Mouse (Mus musculus) heart, adult 8-10 months (tissue): ENCODE measurements around the gene Dusp22. TPM values are rescaled to one million over a fixed set of nuclear protein-coding genes. Genes with fewer than 3 reads are reported as not detected.

ENCODE experiments used
- DNase-seq: peaks from one replicate; pipeline ENCODE4 v3.0.0; 2022; ENCODE audit warnings: low spot score
- total RNA-seq, 4 experiments: library from RNA; stranded (reverse); gene quantifications; 2 replicates each; pipeline ENCODE4 v1.2.4; 2022

Dusp22 gene
- total RNA-seq, 4 experiments from 2014 or later: 18.1 to 25.4 (median 20.0) TPM

DNA sequence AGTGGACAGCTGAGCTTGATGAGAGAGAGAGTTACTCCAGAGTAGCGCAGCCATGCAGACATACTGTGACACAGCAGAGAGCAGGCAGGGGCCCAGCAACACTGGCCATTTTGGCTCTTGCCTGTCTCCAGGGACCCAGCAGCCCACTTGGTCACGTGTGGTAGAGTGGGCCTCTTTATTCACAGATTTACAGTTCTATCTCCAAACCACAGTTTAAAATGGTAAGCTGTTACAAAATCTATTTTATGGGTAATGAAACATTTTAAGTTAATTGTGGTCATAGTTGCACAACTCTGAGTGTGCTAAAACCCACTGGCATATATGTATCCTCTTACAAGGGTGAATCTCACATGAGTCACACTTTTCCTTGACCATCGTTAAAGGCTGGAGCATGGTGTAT lies 9.5 kb downstream of the Dusp22 start:
- DNase-seq: no peak

DNA sequence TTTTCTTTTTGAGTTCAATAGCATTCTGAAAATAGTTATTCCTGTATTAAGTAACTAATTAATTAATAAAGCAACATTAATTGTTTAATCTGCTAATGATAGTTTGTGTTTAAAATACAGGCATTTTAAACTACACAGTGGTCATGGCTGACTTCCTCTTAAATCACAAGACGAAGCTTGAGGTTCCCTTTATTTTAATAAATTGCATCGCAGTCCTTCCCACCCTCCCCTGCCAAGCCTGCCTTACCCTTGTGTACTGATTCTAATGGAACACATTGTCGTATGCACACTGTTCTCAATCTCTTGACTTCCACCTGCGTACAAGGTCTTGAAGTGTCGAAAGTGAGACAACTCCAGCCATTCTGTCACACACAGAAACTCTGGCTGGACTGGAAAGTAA lies 14.1 kb downstream of the Dusp22 start:
- DNase-seq: no peak

DNA sequence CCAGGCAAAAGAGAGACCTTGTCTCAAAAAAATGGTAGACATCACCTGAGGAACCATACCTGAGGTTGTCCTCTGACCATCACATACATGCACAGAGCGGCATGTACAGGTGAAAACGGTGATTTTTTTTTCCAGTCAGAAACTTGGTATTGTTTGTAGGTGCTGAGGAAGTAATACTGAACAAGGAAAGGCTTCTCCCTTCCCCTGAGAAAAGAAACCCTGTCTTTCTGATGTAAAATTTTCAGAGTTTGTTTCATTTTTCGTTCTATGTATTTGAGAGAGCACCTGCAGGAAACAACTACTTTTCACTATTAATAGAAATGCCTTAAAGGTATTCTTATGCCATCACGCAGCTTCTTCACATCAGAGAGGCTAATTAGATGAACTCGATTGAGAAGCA lies 19.0 kb downstream of the Dusp22 start:
- no peak for DNase-seq

DNA sequence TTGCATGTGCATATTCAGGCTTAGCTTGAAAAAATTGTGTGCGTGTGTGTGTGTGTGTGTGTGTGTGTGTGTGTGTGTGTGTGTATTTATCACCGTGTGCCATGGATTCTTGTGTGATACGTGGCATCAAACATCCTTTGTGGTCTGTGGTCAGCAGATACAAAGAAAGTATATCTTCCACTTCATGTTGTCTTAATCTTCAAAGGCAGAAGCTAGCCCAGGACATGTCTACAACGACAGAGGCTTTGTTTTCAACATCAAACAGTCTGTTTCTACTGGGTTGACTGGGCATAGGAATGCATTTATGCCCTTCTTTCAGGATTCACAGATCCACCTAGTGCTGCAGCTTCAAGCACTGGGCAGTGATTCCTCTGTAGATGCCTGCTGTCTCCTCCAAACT lies 22.1 kb downstream of the Dusp22 start:
- no peak for DNase-seq

DNA sequence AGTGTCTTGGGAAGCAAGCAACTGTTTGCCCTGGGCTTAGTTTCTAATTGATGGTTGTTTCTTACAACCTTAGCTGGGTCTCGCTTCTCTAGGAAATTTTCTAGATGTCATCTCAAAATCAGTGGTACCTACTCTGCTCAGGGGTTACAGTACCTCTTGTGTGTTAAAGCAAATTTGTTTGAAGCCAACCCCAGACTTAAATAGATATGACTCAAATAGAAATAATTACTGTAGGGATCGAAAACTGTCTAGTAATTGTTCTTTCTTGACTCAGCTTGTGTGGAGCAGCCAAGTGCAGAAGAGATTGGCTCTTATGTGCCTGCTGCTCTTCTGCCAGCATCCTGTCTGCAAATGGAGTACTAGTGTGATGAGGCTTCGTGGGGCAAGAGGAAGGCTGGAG lies 22.5 kb downstream of the Dusp22 start:
- DNase-seq: no peak

DNA sequence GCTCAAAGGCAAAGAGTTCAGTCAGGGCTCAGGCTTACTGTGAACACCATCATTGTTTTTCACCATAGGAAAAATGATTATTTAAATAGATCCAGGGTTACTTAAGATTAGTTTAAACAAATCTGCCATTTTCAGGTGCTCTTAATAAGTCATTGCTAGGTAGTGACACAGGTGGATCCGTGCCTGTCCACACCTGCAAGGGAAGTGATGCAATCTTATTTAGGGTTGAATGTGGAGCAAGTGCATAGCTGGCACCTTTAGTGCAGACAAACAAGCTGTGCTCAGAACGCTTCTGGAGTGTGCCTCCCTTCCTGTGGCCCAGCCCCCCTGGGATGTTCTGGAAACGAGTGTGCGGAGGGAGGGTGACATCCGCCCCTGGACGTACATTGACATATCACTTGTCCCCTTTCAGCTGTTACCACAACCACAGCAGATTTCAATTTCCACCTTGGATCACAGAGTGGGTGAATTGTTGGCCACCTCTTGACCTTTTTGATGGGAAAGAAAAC lies 24.9 kb downstream of the Dusp22 start:
- no peak for DNase-seq

DNA sequence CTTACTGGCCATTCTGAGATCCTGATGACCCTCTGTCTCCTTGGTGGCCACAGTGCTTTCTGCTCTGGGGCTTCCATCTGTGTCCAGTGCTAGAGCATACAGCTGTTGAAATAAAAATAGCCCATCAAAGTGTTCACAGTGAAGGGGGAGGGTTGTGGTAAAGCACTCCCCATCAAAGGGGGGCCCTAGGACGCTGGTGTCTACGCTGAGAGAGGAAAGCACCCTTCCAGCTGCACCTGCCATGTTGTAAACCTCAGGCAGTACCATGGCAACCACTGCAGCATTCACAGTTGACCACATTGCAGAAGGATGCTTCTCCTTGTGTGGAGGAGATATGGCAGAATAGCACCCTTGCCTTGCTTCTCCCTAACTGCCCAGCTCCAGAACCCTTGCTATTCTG lies 26.2 kb downstream of the Dusp22 start:
- no peak for DNase-seq

DNA sequence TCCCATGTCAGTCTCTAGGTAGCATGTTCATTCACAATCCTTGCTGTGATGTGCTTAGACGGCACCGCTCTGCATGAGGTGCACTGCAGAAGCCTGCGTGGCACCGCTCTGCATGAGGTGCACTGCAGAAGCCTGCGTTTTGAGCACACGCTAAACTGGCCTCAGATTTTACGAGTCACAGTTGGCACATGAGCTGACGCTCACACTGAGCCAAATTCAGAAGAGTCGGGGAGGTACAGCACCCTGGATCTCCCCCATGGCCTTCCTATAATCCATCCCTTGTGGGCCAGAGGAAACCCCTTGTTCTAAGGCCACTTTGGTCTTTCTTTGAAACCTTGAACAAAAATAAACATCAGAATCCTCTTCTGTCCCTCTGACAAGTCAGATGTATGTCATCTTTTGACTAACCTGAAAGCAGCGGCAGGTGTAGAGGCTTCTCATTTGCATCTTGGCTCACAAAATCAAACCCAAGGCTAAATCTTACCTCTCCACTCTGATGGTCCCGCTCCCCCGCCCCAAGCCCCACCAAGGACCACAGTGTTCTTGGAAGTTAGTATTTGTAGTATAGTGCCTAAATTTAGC lies 28.3 kb downstream of the Dusp22 start:
- no peak for DNase-seq

DNA sequence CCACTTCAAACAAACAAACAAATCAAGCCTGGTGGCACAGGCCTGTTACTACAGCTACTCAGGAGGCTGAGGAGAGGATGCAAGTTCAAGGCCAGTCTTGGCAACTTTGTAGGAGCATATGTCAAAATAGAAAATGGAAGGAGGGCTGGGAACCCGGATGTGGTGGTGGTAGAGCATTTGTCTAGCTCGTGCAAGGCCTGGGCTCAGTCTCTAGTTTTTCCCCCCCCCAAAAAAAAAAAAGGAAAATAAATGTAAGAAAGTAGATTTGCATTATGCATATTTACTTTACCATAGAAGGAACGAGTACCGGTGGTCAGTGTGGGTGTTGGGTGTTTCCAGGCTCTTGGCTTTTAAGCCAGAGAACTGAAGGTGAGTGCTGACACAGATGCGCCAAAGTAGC lies 29.7 kb downstream of the Dusp22 start:
- no peak for DNase-seq

DNA sequence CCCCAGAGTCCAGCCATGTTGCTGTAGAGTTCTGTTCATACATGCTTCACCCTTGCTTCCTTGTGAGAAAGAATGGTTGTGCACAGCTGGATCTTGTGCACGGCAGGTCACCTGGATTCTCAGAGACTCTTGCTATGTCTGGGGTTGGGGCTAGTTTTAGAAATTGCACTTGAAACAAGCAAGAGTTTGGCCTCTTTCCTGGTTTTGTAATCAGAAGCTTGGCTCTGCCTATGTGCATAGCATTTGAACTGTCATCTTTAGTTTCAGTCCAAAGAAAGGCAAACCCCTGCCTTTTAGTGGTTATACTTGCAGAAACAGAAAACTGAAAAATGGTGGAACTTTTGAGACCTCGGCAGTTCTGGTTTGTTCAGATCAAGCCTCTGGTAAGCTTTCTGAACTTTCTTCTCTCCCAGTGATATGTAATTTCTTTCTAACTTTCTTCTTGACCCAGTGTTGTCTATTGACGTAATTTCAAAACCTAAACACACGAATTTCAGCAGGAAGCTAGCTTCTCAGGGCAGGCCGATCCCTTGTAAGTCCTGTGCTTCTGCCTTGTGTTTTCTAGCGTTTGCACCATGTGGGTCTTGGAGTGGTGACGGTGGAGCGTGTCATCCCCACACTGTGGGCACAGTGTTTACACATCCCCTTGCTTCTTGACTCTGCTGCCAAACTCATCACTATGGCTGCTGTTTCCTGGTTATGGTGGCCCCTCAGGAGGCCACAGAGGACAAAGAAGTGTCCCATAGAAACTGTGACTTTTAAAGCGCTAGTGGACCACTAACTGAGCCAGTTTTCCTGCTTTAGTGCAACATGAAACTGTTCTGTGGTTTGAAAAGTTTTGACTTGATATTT lies 31.9 kb downstream of the Dusp22 start:
- DNase-seq: no peak

DNA sequence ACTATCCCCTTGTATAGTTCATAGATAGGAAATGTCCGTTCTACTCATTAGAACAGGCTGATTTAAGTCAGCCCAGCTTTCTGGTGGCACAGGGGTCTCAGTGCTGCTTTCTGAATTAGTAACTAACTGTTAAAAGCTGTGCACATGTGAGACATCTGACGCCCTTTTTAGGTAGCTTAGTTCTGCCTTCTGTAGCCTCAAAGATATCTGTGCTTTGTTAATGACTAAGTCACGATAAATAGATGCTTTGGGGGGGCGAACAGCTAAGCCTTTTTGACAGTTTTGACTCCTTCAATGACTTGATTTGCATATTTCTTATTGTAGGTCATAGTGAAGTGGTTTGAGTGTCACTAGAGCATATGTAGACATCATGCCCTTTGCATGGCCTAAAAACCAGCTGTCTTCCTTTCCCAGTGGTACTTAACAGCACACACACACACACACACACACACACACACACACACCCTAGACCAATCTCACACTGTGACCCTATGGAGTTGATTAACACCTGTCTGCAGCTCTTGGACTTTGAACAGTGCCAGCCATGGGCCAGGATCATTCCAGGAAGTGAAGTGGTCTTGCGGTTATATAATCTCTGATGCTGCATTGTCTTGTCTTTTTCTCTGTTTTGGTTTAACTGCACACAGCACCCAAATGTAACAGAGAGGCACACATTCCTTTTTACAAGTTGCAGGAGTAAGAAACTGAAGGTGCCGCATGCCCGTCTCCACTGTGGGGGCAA lies 33.0 kb downstream of the Dusp22 start:
- no peak for DNase-seq

DNA sequence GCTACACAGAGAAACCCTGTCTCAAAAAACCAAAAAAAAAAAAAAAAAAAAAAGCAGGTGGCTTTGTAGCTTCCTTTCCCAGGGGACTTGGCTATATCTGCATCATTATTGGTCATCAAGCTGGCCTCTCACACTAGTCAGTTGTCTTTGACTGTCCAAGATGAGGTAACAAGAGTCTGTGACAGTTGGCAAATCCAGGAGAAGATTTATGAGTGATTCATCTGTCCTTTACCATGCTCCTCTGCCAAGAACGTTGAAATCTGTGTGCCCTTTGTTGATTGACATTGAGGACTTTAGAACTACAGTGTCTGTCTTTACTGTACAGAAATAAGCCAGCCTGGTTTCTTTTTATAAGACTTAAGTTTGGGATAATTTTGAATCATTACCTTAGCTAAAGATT lies 35.4 kb downstream of the Dusp22 start:
- no peak for DNase-seq

DNA sequence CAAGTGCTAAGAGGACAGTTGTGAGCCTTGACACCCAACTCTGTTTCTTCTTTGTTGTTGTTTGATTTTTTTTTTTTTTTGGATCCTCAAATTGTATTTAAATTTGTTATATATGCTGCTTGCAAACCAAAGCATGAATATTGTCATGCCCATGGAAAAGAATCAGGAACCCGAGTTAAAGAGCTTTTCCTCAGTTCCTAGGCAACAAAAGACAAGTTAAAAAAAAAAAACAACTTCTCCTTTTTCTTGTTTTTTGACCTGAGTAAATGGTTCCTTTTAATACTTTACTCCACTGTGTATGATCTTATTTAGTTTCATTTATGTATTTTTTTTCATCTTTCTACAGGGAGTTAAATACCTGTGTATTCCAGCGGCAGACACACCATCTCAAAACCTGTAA lies 36.1 kb downstream of the Dusp22 start:
- no peak for DNase-seq

DNA sequence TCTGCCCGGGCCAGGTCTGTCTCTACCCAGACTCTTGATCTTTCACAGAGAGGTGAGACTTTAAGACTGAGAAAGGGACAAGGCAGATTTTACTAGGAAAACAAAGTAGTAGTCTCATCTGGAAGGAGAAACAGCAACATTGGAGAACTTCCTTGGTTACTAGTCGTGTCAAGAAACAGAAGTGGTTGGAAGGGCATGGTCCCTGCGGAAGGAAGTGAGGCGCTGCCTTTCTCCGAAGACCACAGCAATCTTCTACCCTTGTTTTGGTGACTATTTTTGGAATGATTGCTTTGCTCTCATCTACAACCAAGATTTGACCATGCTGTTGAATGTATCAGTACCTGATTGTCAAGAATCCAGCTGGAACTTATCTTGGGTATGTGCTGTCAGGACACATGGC lies 38.1 kb downstream of the Dusp22 start:
- DNase-seq: peak; percentile 33

DNA sequence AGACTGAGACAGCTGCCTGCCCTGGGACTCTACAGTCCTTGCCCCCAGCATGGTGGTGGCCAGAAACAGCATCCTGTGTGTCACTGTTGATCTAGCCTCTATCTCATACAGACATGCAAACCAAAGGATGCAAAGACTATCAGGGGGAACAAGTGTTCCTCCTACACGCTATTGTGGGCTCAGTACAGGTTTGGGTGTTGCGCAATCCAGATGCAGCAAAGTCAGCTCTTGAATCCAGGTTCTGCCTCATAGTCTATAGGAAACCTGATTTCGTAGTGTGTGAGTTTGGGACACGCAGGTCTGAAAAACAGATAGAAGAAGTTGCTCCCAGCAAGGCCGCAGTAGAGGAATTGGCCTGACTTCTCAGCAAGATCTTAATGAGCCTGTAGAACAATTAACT lies 42.9 kb downstream of the Dusp22 start:
- no peak for DNase-seq

DNA sequence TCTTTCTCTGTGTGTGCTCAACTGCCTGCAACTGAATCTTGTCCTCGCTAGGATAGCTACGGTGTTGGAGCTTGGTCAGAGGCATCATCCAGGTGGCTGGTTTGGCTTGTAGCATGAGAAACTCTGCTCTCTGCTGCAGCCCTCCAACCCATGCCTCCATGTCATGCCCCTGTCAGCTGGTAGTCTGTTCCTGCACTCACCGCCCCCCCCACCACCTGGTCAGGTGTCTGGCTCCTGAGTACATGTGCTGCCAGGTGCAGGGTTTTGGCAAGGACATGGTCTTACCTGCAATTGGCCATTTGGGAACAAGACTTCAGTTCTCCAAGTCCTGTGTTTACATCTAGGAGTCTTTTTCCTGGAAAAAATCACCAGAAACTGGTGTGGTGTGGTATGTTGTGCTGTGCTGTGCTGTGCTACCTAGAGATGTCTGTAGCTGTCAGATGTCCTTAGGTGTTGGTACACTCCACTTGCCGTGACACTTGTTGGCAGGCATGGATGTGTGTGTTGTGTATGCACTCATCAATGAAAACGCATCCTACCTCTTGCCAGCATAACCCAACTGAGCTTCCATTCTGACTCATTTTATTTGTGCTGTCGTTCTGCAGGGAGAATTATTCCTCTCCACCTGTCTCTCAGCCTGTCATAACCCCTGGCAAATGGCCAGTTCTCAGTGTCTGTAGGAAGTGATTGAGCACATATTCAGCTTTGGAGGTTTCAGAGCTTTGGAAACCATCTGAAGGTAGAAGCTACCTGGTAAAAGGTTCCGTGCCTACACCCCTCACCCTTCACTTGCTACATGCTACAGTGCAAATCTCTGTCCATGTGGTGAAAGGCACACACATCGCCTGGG lies 44.7 kb downstream of the Dusp22 start:
- no peak for DNase-seq

DNA sequence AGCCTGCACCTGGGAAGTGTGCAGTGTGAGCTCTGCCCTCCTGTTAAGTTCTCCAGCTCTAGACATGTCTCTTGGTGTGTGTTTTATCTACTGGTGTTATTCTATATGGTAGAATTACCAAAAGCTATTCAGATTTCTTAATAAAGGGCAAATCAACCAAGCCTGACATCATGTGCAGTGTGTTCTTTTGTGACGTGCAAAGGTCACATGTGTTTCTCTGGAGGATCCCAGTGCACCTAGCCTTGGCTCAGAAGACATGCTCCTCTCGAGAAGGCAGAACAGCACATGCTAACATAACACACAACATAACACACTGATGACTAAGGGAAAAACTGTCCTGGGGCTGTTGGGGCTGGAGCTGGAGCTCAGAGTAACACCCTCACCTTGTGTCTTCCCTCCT lies 51.3 kb downstream of the Dusp22 start:
- DNase-seq: no peak

DNA sequence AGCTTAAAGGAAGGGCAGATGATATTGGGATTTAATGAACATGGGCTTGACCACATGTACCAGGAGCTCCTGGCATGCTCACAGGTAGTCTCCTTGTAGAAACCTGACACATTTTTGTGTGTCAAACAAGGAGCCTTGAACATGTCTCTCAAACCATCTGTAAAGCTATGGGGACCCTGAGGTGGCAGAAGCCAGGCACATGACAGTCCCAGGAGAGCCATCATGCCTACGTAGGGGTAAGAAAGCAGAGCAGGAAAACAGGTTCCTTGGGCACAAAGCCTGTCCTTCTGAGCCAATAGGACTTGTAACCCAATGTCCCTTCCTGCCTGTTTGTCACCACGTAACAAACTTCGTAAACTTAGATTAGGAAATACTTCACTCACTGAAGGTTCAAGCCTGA lies 51.9 kb downstream of the Dusp22 start:
- no peak for DNase-seq

DNA sequence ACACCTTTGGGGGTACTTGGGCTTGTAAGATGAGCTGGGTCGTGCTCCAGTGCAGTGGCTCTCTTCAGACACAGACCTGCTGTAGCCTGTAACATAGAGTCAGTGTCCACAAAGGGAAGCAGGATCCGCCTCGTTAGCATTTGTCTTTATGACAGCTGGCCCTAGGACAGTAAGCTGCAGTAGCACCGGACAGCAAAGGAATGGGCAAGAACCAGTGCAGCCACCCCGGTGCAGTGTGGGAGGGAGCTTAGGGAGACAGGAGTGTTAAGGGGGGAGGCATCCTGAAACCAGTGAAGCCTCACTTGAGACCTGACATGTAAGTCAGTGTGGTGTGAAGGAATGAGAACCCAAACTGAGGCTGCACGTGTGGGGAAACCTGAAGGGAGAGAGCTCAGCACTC lies 52.5 kb downstream of the Dusp22 start:
- DNase-seq: no peak

DNA sequence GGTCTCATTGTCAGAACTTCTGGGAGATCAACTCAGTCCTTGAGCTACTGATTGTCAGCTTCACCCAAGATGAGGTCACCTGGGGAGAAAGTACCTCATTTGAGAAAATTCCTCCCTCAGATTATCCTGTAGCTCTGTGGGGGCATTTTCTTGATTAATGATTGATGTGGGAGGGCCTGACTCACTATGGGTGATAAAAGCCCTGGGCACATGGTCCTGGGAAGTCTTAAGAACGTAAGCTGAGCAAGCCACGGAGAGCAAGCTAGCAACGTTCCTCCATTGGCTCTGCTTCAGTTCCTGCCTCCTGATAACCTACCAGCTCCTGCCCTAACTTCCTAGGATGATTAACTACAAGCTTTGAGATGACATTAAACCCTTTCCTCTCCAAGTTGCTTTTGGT lies 53.8 kb downstream of the Dusp22 start:
- no peak for DNase-seq

DNA sequence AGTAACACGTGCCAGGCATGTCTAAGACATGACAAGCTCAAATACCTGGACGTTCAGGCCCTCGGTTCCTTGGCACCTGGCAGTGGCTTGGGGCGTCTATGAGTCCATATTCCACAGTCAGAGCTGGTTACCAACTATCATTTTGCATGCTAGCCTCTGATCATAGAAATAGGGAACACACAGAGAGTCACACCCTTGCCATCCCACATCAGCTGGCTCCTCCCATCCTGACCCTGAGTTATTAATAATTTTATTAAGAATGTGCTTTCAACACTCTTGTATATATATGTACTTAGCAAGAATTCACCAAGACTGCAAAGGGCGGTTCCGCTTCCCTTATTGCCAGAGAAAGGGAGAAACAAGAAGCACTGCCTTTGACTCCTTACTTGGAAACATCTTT lies 54.8 kb downstream of the Dusp22 start:
- DNase-seq: no peak

DNA sequence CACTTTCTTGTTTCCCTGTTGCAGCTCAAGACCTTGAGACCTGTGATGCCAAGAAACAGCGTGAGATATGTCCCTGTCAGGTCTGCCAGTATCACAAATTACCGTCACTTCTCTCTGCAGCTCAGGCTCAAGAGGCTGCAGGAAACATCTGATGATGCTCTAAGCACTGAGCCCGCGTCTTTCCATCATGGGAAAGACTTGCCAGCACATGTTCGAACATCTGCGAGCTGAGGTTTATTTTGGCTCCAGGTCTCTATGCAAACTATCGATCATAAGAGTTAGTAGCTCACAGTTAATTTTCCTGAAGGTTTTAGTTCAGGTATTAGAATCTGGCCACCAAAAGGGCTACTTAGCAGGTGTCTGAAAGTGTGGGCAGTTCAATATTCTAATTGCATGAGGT lies 55.3 kb downstream of the Dusp22 start:
- DNase-seq: no peak
